In the genomic region with DNA sequence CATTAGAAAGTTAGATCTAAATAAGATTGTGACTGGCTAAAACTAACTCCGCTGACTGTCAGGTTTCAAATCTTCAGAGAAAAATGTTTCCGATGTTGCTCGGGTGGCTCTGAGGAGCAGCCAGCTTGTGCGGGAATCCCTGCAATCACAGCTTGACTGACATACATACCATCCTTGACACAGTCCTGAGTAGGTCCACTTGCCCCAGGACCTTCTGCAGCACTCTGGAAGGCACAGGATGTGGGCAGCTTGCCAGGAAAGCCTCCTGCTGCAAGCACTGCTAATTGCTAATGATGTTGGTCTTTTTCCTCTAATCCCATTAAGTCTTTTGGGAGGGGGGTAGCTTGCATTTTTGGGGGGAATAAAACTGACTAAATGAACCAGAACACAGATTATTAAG, we compare ENCODE assay signal across 8 mouse cellular contexts. TPM values are rescaled to one million over a fixed set of nuclear protein-coding genes. Genes with fewer than 3 reads are reported as not detected.
DNase-seq lines count a peak whose midpoint lies in the region; ATAC-seq and TF ChIP-seq lines count a peak whose summit lies in the region.

No protein-coding gene starts in this region.

- H3K4me2 ChIP-seq in embryonic facial prominence, embryonic 14.5 days (ENCODE audit: low read depth, low read length): no peak overlapping the region
- H3K4me2 ChIP-seq in neural tube, embryonic 13.5 days: no peak overlapping the region
- H3K4me2 ChIP-seq in forebrain, embryonic 16.5 days (ENCODE audit: low read length): no peak overlapping the region
- no peak overlapping the region for H3K4me2 ChIP-seq in liver, postnatal 0 days (ENCODE audit: low read depth, low read length)

- no peaks in the 10 kb centered on the region for H3K9me3 ChIP-seq in embryonic facial prominence, embryonic 14.5 days (ENCODE audit: control insufficient read depth, low read length)
- no peaks in the 10 kb centered on the region for H3K9me3 ChIP-seq in embryonic facial prominence, embryonic 10.5 days
- H3K9me3 ChIP-seq in neural tube, embryonic 13.5 days: no peaks in the 10 kb centered on the region
- no peaks in the 10 kb centered on the region for H3K9me3 ChIP-seq in forebrain, embryonic 16.5 days (ENCODE audit: control insufficient read depth, low read length)
- H3K9me3 ChIP-seq in liver, postnatal 0 days (ENCODE audit: low read length): no peaks in the 10 kb centered on the region

- ATAC-seq in embryonic facial prominence, embryonic 14.5 days (ENCODE audit: low read depth): no peak
- peak; percentile 83 for ATAC-seq in neural tube, embryonic 13.5 days (ENCODE audit: low read depth)
- peak; percentile 85 for ATAC-seq in forebrain, embryonic 16.5 days
- ATAC-seq in liver, postnatal 0 days: no peak

- no peak for TF ChIP-seq EP300 in liver, postnatal 0 days (IDR thresholded peaks at IDR 0.05; ENCODE audit: low read depth)

- TF ChIP-seq CTCF in liver, postnatal 0 days (IDR thresholded peaks at IDR 0.05; ENCODE audit: low read depth): no peak

- DNase-seq in embryonic facial prominence, embryonic 14.5 days (ENCODE audit: low spot score): peak; percentile 49
- DNase-seq in embryonic facial prominence, embryonic 10.5 days (ENCODE audit: low spot score): no peak
- DNase-seq in neural tube, embryonic 10.5 days (ENCODE audit: extremely low spot score, low spot score): no peak
- peak; percentile 40 for DNase-seq in liver, postnatal 0 days
- no peak for DNase-seq in ovary, postnatal 14 days (ENCODE audit: low spot score)
- no peak for DNase-seq in B cell, adult 2 months

- no peak overlapping the region for H3K4me3 ChIP-seq in embryonic facial prominence, embryonic 14.5 days (ENCODE audit: low read depth, low read length)
- H3K4me3 ChIP-seq in embryonic facial prominence, embryonic 10.5 days: no peak overlapping the region
- H3K4me3 ChIP-seq in neural tube, embryonic 13.5 days: no peak overlapping the region
- no peak overlapping the region for H3K4me3 ChIP-seq in forebrain, embryonic 16.5 days (replicated peaks; ENCODE audit: low read length)
- H3K4me3 ChIP-seq in liver, postnatal 0 days (ENCODE audit: low read depth, low read length): no peak overlapping the region

- H3K27ac ChIP-seq in embryonic facial prominence, embryonic 14.5 days (replicated peaks; ENCODE audit: low read depth, low read length): no peak overlapping the region
- no peak overlapping the region for H3K27ac ChIP-seq in embryonic facial prominence, embryonic 10.5 days (replicated peaks)
- H3K27ac ChIP-seq in neural tube, embryonic 13.5 days (replicated peaks): 0 out of 2 replicates have a peak overlapping the region, but pooled peaks have one; percentile 52
- H3K27ac ChIP-seq in forebrain, embryonic 16.5 days (ENCODE audit: low read length): peak overlapping the region; percentile 48
- no peak overlapping the region for H3K27ac ChIP-seq in liver, postnatal 0 days (ENCODE audit: low read depth)

- no peaks in the 10 kb centered on the region for H3K27me3 ChIP-seq in embryonic facial prominence, embryonic 14.5 days (replicated peaks; ENCODE audit: control insufficient read depth, insufficient read depth, low read length)
- no peaks in the 10 kb centered on the region for H3K27me3 ChIP-seq in embryonic facial prominence, embryonic 10.5 days (replicated peaks; ENCODE audit: low read depth, poor library complexity, severe bottlenecking)
- no peaks in the 10 kb centered on the region for H3K27me3 ChIP-seq in neural tube, embryonic 13.5 days
- H3K27me3 ChIP-seq in forebrain, embryonic 16.5 days (replicated peaks; ENCODE audit: control insufficient read depth, insufficient read depth, low read length): no peaks in the 10 kb centered on the region
- no peaks in the 10 kb centered on the region for H3K27me3 ChIP-seq in liver, postnatal 0 days (ENCODE audit: insufficient read depth, low read length)

- 72% methylated on average over 4 of the region's 4 CpGs for WGBS in embryonic facial prominence, embryonic 14.5 days
- 94% methylated on average over 4 of the region's 4 CpGs for WGBS in embryonic facial prominence, embryonic 10.5 days
- WGBS in neural tube, embryonic 13.5 days: 91% methylated on average over 4 of the region's 4 CpGs
- WGBS in forebrain, embryonic 16.5 days: 56% methylated on average over 4 of the region's 4 CpGs
- WGBS in liver, postnatal 0 days (ENCODE audit: insufficient replicate concordance): 82% methylated on average over 4 of the region's 4 CpGs

- no peaks in the 10 kb centered on the region for H3K4me1 ChIP-seq in embryonic facial prominence, embryonic 14.5 days (ENCODE audit: control insufficient read depth, insufficient read depth, low read length)
- no peaks in the 10 kb centered on the region for H3K4me1 ChIP-seq in embryonic facial prominence, embryonic 10.5 days
- peaks cover 8% of the 10 kb centered on the region; the same call in 1 of the 2 replicates for H3K4me1 ChIP-seq in neural tube, embryonic 13.5 days (replicated peaks)
- peaks cover 11% of the 10 kb centered on the region for H3K4me1 ChIP-seq in forebrain, embryonic 16.5 days (replicated peaks; ENCODE audit: control insufficient read depth, insufficient read depth, low read length)
- no peaks in the 10 kb centered on the region for H3K4me1 ChIP-seq in liver, postnatal 0 days (ENCODE audit: insufficient read depth)

- H3K36me3 ChIP-seq in embryonic facial prominence, embryonic 14.5 days (ENCODE audit: control insufficient read depth, insufficient read depth, low read length): peaks cover 90% of the 10 kb centered on the region
- H3K36me3 ChIP-seq in embryonic facial prominence, embryonic 10.5 days (replicated peaks): peaks cover 89% of the 10 kb centered on the region
- peaks cover 84% of the 10 kb centered on the region for H3K36me3 ChIP-seq in neural tube, embryonic 13.5 days
- H3K36me3 ChIP-seq in forebrain, embryonic 16.5 days (ENCODE audit: control insufficient read depth, insufficient read depth): peaks cover 35% of the 10 kb centered on the region
- peaks cover 67% of the 10 kb centered on the region for H3K36me3 ChIP-seq in liver, postnatal 0 days (replicated peaks; ENCODE audit: insufficient read depth, low read length)

- no peak overlapping the region for H3K9ac ChIP-seq in embryonic facial prominence, embryonic 14.5 days (ENCODE audit: low read depth, low read length)
- H3K9ac ChIP-seq in neural tube, embryonic 13.5 days: no peak overlapping the region
- H3K9ac ChIP-seq in forebrain, embryonic 16.5 days (replicated peaks; ENCODE audit: low read depth, low read length): no peak overlapping the region
- H3K9ac ChIP-seq in liver, postnatal 0 days (replicated peaks): no peak overlapping the region

RNA-seq across cellular contexts. Expression of a gene that starts 44.0 kb away (rescaled TPM):
- polyA plus RNA-seq in embryonic facial prominence, embryonic 14.5 days (2014; fragmentation: Nextera tagmentation; extraction: Ambion mirVana): 27.9 and 29.0 TPM in 2 replicates
- polyA plus RNA-seq in embryonic facial prominence, embryonic 10.5 days (2016; fragmentation: Nextera tagmentation; extraction: Ambion mirVana): 25.0 and 26.9 TPM in 2 replicates
- polyA plus RNA-seq in neural tube, embryonic 13.5 days (2015; fragmentation: Nextera tagmentation; extraction: Ambion mirVana): 17.6 and 20.5 TPM in 2 replicates
- 18.2 and 23.6 TPM in 2 replicates for polyA plus RNA-seq in forebrain, embryonic 16.5 days (2015; fragmentation: Nextera tagmentation; extraction: Ambion mirVana)
- polyA plus RNA-seq in liver, postnatal 0 days (2015; fragmentation: Nextera tagmentation; extraction: Ambion mirVana): 13.8 and 15.3 TPM in 2 replicates

RNA-seq across cellular contexts. Expression of a gene that starts 46.8 kb away (rescaled TPM):
- 12.4 and 16.0 TPM in 2 replicates for polyA plus RNA-seq in embryonic facial prominence, embryonic 14.5 days (2014; fragmentation: Nextera tagmentation; extraction: Ambion mirVana)
- polyA plus RNA-seq in embryonic facial prominence, embryonic 10.5 days (2016; fragmentation: Nextera tagmentation; extraction: Ambion mirVana): 32.1 and 36.1 TPM in 2 replicates
- 53.5 and 56.1 TPM in 2 replicates for polyA plus RNA-seq in neural tube, embryonic 13.5 days (2015; fragmentation: Nextera tagmentation; extraction: Ambion mirVana)
- polyA plus RNA-seq in forebrain, embryonic 16.5 days (2015; fragmentation: Nextera tagmentation; extraction: Ambion mirVana): 33.9 and 43.2 TPM in 2 replicates
- polyA plus RNA-seq in liver, postnatal 0 days (2015; fragmentation: Nextera tagmentation; extraction: Ambion mirVana): 21.7 TPM in 2 replicates

Comparison
In these comparisons a context has a peak if more than half of its experiments do, and no peak if none do; other contexts are left out.
1. DNase-seq: peak in embryonic facial prominence, embryonic 14.5 days (single experiment) and liver, postnatal 0 days (single experiment); none in embryonic facial prominence, embryonic 10.5 days (single experiment), neural tube, embryonic 10.5 days (single experiment), ovary, postnatal 14 days (single experiment) and B cell, adult 2 months (0 of 2).
2. ATAC-seq: peak in neural tube, embryonic 13.5 days (single experiment) and forebrain, embryonic 16.5 days (single experiment); none in embryonic facial prominence, embryonic 14.5 days (single experiment) and liver, postnatal 0 days (single experiment).
3. H3K27ac ChIP-seq: peak in neural tube, embryonic 13.5 days (single experiment) and forebrain, embryonic 16.5 days (single experiment); none in embryonic facial prominence, embryonic 14.5 days (single experiment), embryonic facial prominence, embryonic 10.5 days (single experiment) and liver, postnatal 0 days (single experiment).